Mouse (Mus musculus) embryo, embryonic 10.5 days (tissue): ENCODE data around the gene Nosip.
"Not testable (repeated sequence)": the region's sequence is repeated elsewhere in the genome, so short reads cannot be mapped to it uniquely, and the experiment has no call there.

ENCODE experiments used
- DNase-seq: peaks from one replicate; pipeline ENCODE4 v3.0.0-alpha.2; 2015; ENCODE audit warnings: low spot score

Nosip gene

GRCm38 (mm10) chr7:45062239-45062835 is at the start of gene Nosip, which contains the start of gene Prrg2:
Gene Nosip, plus strand, starts transcription at chr7:45062429.
Gene Prrg2, minus strand, starts transcription at chr7:45062677.
- peak; percentile 99 for DNase-seq

DNA sequence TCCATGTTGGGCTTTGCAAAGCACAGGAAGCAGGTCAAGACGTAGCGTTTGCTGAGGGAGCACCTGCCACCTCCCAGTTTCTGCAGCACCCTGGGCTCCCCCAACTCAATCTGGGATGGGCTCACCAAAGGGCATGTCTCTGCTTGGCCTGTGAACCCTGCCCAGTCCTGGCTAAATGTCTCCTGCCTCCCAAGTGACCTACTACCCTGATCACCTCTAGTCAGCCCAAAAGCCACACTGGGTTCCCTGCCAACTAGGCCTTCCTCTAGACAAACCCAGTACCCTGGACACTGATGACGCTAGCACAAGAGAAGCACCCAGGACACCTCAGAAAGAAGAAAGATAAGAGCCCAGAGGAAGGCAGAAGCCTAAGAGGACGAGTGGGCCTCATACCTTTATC is 49.4 kb upstream of the Nosip start:
- no peak for DNase-seq

DNA sequence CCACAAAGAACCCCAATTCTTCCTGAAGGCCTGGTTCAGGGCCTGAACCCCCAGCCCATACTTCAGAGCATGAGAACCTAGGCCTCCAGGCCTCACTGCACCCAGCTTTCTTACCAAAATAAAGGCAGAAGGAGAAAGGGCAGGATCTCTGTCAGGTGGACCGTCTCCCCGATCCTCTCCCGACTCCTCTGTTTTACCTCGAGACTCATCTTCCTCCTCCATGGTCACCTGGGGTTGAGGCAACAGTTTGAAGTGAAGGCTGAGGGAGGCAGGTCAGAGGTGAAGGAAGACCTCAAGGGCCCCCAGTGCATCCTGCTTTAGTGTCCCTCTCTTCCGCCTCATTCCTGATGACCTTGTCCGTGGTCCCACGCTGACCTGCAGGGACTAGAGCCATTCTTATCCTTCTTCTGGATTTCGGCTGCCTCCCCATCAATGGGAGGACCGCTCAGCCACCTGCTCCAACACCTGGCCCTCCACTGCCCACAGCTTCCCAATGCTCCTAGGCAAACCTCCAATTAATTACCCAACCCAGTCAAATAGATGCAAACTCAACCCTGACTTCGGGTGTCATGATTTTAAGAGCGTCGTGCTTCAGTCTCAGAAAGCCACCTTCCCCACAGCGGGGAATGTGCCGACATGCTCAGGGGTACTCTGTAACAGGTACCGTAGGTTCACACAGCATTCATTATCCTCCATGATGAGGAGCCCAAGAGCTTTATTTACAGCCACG is 48.7 kb upstream of the Nosip start:
- no peak for DNase-seq

DNA sequence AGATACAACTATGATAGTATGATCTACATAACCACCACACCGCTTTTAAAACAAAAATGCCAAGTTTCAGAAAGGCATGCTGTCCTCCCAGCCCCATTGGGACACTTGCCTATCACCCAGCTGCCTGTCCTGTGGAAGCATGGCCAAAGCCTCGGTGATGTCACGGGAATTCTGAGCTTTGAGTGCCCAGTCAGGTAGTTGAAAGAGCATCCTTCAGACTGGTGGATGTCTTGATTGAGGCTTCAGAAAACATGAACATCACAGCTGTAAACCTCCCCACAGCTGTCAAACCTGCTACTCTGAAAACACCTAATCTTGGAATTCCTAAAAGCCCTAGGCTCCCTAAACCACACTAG is 48.2 kb upstream of the Nosip start:
- no peak for DNase-seq

- peak; percentile 26 for DNase-seq
Observed at GRCm38 (mm10) chr7:45015344-45015956, 46.8 kb upstream of the Nosip start.

DNA sequence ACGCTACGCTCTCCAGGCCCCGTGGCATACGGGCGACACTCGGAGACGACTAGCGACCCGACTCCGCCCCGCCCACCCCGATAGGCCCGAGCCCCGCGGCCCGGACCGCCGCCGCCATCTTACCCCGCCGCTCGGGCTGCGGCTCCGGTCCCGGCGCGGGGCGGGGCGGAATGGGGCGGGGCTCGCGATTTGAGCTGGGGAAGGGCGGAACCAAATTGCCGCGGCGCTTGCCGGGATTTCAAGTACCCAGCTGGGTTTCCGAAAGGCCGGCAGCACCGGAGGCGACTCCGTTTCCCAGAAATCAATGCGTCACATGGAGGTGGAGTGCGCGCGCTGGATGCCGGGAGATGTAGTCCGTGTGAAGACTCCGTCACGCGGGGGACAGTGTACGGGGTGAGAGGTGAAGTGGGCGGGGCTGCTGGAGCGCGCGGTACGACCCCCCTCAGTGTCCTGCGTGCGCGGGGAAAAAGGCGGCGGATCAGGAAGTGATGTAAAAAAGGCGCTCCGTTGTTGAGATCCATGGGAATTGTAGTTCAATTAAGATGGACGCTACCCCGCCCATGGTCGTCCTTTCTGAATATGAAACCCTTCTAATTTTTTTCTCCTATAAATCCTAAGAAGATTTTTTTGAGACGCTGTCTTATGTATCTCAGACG is 46.1 kb upstream of the Nosip start, which contains the start of gene Scaf1:
Scaf1 (minus strand) TSS at position 407 of the 656 bp plus-strand sequence.
- peak; percentile 100 for DNase-seq

- no peak for DNase-seq
Observed at GRCm38 (mm10) chr7:45016761-45017160, 45.5 kb upstream of the Nosip start.

GRCm38 (mm10) chr7:45017242-45018061 is 44.8 kb upstream of the Nosip start, which contains the start of gene Rras:
Gene Rras, plus strand, starts transcription at chr7:45017961.
- DNase-seq: peak; percentile 99

GRCm38 (mm10) chr7:45019031-45019571 is 43.1 kb upstream of the Nosip start:
- DNase-seq: peak; percentile 45

DNA sequence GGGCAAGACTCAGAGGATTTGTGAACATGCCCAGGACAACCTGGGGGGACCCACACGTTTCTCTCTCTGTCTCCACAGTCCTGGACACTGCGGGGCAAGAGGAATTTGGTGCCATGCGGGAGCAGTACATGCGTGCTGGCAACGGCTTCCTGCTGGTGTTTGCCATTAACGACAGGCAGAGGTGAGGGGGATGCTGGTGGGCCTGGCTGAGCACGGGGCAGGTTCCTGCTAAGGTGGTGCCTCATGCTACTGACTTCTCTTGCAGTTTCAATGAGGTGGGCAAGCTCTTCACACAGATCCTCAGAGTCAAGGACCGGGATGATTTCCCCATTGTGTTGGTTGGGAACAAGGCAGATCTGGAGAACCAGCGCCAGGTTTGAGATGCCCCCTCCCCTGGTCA is 42.0 kb upstream of the Nosip start:
- no peak for DNase-seq

DNA sequence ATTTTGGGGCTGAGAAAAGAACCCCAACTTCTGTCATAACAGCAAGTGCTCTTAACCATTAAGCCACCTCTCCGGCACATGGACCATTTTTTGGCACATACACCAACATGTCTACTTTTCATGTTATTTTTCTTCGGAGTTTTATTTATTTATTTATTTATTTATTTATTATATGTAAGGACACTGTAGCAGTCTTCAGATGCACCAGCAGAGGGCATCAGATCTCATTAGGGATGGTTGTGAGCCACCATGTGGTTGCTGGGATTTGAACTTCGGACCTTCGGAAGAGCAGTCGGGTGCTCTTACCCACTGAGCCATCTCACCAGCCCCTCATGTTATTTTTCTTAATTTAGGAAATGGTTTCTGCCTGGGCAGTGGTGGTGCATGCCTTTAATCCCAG is 38.5 kb upstream of the Nosip start:
- not testable (repeated sequence) for DNase-seq

DNA sequence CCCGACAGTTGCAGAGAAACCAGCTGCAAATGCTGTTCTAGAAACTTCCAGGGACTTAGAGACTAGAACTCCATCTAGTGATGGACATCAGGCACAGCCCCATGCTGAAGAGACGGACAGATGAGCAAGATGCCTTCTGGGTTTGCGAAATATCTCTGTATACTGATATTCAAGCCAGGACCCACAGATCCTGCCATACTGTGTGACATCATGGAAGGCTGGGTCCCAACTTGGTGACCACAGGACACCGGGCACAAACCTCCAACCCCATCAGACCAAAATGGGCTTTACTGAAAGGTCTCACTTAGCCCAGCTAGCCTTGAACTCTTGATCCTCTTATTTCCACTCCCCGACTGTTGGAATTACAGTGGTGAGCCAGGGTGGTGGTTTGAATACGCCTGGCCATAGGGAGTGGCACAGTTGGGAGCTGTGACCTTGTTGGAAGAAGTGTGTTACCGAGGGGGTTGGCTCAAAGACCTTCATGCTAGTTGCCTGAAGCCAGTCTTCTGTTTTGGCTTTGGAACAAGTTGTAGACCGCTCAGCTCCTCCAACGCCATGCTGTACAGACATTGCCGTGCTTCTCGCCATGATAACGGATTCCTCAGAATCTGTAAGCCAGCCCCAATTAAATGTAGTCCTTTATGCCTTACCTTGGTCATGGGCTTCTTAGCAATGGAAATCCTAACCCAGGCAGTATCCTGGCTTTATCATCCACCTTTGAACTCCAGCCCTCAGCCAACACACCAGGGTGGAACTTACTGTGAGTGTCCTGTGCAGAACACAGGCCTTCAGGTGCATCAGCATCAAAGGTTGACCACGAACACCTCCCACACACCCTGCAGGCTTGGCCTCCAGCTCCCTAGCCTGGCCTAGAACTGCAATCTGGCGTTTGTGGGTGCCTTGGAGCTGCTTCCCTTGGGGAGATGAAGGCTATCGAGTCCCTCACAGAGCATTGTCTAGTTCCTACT is 37.7 kb upstream of the Nosip start:
- no peak for DNase-seq

DNA sequence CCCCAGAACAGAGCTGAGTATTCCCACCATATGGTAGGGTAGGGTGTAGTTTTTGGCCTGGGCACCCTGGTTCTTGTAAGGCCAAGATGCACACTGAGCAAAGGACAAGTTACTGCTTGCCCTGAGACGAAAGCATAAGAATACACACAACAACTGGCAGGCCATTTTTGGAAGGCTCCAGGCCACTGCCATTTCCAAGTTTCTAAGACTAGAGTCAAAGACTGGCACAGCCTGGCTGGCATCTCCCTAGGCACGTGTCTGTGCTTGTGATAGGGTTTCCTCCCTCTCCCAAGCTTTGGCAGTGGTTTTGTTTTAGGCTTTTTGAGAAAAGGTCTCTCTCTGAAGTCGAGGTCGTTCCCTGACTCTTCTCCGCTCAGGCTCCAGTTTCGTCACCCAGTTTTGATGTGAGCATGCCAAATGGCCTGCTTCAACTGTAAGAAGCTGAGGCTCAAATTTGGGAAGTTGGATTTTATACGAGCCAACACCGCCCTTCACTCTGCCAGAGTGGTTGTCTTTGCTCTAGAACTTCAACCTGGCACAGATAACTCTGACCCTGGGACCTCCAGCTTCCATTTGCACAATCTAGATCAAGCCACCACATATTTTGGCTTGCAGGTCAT is 36.5 kb upstream of the Nosip start:
- DNase-seq: no peak

DNA sequence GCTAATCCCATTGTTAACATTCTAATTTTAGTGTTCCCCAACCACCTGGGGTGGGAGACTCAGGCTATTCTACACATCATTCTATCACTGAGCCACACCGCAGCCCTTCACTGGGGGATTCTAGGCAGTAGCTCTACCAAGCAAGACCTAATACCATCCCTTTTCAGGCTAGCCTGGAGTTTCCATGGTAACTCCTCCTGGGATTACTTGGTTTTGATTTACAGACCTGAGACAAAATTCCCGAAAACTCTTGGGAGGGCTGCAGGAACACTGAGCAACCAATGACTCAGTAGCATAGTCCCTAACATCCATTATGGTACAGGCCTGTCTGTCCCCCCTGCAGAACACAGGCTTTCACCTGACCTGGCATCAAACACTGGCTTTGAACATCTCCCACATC is 36.0 kb upstream of the Nosip start:
- DNase-seq: no peak

GRCm38 (mm10) chr7:45027761-45028160 is 34.5 kb upstream of the Nosip start:
- DNase-seq: no peak

DNA sequence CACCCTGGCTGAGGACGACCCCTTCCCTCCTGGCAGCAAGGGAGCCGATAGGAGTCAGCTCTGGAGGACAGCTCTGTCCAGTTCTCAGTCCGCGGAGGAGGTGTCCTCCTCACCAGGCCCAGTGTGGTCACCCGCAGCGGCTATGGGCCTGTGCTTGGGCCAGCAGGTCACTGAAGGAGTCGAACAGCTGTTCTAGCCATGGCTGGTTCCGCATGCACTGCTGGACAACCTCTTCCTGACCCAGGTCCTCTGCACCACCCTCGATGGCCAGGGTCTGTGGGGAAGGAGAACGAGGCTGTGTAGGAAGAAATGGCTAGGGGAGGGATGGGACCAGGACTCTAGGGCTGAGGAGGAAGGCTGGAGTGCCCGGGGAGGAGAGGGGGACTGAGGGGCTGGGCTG is 33.9 kb upstream of the Nosip start:
- DNase-seq: no peak

DNA sequence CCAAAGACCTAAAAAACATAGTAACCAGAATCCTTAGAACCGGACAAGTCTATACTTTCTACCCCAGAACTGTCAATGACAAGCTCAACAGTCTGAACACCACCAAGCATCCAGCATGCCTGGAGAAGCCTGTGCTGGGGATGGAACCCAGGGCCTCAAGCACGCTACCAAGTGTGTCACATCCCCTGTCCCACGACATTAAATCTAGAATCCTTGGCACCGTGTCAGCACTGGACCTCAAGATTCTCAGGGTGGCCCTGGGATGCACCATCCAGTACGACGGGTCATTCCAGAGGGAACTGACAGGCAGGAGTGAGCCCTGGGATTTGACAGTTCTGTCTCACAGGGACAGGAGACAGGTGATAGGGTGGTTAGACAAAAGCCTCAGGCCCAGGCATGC is 32.2 kb upstream of the Nosip start:
- DNase-seq: no peak

- DNase-seq: no peak
Observed at GRCm38 (mm10) chr7:45030857-45031256, 31.4 kb upstream of the Nosip start.

DNA sequence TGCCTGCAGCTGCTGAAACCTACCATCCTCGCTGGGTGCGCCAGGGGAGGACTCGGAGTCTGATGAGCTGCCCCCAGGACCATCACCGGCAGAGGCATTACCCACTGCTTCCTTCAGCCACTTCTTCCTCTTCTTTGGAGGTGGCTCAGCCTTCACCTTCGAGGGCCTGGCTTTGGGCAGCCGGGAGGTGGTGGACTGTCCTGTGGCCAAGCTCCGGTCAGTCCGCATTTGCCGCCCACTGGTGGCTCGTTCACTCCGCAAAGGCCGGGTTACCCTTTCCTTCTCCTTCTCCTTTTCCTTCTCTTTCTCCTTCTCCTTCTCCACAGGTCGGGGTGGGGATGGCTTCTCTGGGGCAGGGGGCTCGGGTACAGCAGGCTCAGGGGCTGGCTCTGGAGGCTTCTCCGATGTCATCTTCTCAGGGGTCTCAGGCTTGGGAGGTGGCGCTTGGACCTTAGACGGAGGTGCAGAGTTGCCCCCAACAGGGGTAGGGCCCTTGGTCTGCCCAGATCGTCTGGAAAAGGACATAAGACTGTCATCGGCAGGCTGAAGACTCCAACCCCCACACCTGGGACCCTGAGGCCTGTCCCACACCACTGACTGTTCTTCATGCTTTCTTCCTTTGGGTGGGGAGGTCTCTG is 28.4 kb upstream of the Nosip start:
- no peak for DNase-seq
